Mouse (Mus musculus) cortical plate, adult 2 months (tissue): Measurements from ENCODE around the gene Maml3. TPM values are rescaled to one million over a fixed set of nuclear protein-coding genes. Genes with fewer than 3 reads are reported as not detected.

ENCODE experiments used
- H3K27ac ChIP-seq: fragments of 200-500 bp; 2 replicates; pipeline ENCODE4 v1.5.1; 2012; ENCODE audit warnings: low read length, control low read depth, inconsistent platforms; ENCODE audit not compliant: insufficient read depth
- H3K4me1 ChIP-seq: fragments of 200-500 bp; 2 replicates; pipeline ENCODE4 v1.6.1; 2011; ENCODE audit warnings: low read length; ENCODE audit not compliant: control insufficient read depth, insufficient read depth
- H3K4me3 ChIP-seq: fragments of 200-500 bp; 2 replicates; pipeline ENCODE4 v1.5.1; 2011; ENCODE audit warnings: mild to moderate bottlenecking, low read length, control low read depth; ENCODE audit not compliant: insufficient read depth
- CTCF ChIP-seq: fragments of 200-500 bp; IDR thresholded peaks from 2 replicates; pipeline ENCODE4 v1.5.1; 2011; ENCODE audit warnings: mild to moderate bottlenecking, control low read depth, low read length; ENCODE audit not compliant: insufficient read depth; ENCODE audit errors: extremely low read depth
- POLR2A ChIP-seq: fragments of 200-500 bp; IDR thresholded peaks from 2 replicates; pipeline ENCODE4 v1.6.1; 2011; ENCODE audit warnings: mild to moderate bottlenecking, low read length, control low read depth; ENCODE audit not compliant: insufficient read depth; ENCODE audit errors: extremely low read depth
- polyA plus RNA-seq: library from polyadenylated mRNA; depleted of rRNA; stranded (reverse); fragments of >200 nt; gene quantifications from 2 replicates; pipeline ENCODE4 v1.2.3, GENCODE M21; 2012

The Maml3 gene
- polyA plus RNA-seq, 1 experiment, result 2.7 TPM

GRCm38 (mm10) chr3:51809822-51810221 is 295.1 kb downstream of the Maml3 start:
- peaks cover 1% of the 10 kb centered on the region; the same call in 1 of the 2 replicates for H3K4me1 ChIP-seq
- H3K27ac ChIP-seq, result no peak overlapping the region
- TF ChIP-seq CTCF (no peak), POLR2A (no peak)
- H3K4me3 ChIP-seq, result no peak overlapping the region

GRCm38 (mm10) chr3:51807981-51808870 is 296.6 kb downstream of the Maml3 start:
- TF ChIP-seq POLR2A (no peak), CTCF (no peak)
- no peak overlapping the region for H3K27ac ChIP-seq
- H3K4me3 ChIP-seq, result no peak overlapping the region
- H3K4me1 ChIP-seq, result peaks cover 1% of the 10 kb centered on the region; the same call in 1 of the 2 replicates

GRCm38 (mm10) chr3:51805488-51806318 is 299.2 kb downstream of the Maml3 start:
- Histone ChIP-seq H3K27ac (no peak overlapping the region), H3K4me1 (peaks cover 1% of the 10 kb centered on the region; the same call in 1 of the 2 replicates), H3K4me3 (no peak overlapping the region)
- no peak for TF ChIP-seq CTCF
- no peak for TF ChIP-seq POLR2A

GRCm38 (mm10) chr3:51803903-51804302 is 301.0 kb downstream of the Maml3 start:
- TF ChIP-seq CTCF (no peak), POLR2A (no peak)
- H3K27ac ChIP-seq, result no peak overlapping the region

GRCm38 (mm10) chr3:51799650-51800049 is 305.2 kb downstream of the Maml3 start:
- Histone ChIP-seq H3K4me1 (peaks cover 5% of the 10 kb centered on the region), H3K4me3 (no peak overlapping the region), H3K27ac (no peak overlapping the region)
- TF ChIP-seq POLR2A (no peak), CTCF (no peak)

More at GRCm38 (mm10) chr3:51803903-51804302, 301.0 kb downstream of the Maml3 start:
- Histone ChIP-seq H3K4me3 (no peak overlapping the region), H3K4me1 (peaks cover 3% of the 10 kb centered on the region; the same call in 1 of the 2 replicates)

- H3K27ac ChIP-seq, result no peak overlapping the region
- TF ChIP-seq CTCF (no peak), POLR2A (no peak)
- H3K4me1 ChIP-seq, result peaks cover 5% of the 10 kb centered on the region
- H3K4me3 ChIP-seq, result peak overlapping the region; percentile 31; the same call in 1 of the 2 replicates
These were observed 308.0 kb downstream of the Maml3 start for GRCm38 (mm10) chr3:51796838-51797237.

GRCm38 (mm10) chr3:51796219-51796828 is 308.6 kb downstream of the Maml3 start:
- H3K4me3 ChIP-seq, result peak overlapping the region; percentile 31

GRCm38 (mm10) chr3:51791542-51791941 is 313.3 kb downstream of the Maml3 start:
- Histone ChIP-seq H3K4me1 (no peaks in the 10 kb centered on the region), H3K4me3 (no peak overlapping the region), H3K27ac (no peak overlapping the region)
- no peak for TF ChIP-seq CTCF

More at GRCm38 (mm10) chr3:51796219-51796828, 308.6 kb downstream of the Maml3 start:
- Histone ChIP-seq H3K4me1 (peaks cover 5% of the 10 kb centered on the region), H3K27ac (no peak overlapping the region)
- TF ChIP-seq POLR2A (peak; percentile 63; the same call in 1 of the 2 replicates), CTCF (no peak)

- Histone ChIP-seq H3K27ac (peak overlapping the region; percentile 8), H3K4me1 (no peaks in the 10 kb centered on the region), H3K4me3 (peak overlapping the region; percentile 18; the same call in 1 of the 2 replicates)
- TF ChIP-seq POLR2A, result no peak
- no peak for TF ChIP-seq CTCF
These were observed 315.4 kb downstream of the Maml3 start for GRCm38 (mm10) chr3:51789389-51789904.
